Mouse (Mus musculus) spleen, adult 2 months (tissue): Measurements from ENCODE around the gene Tmem234.

Experiments used
- CTCF ChIP-seq: fragments of 200-500 bp; IDR thresholded peaks from 2 replicates; pipeline ENCODE4 v1.5.1; 2011; ENCODE audit warnings: mild to moderate bottlenecking, inconsistent platforms; ENCODE audit not compliant: insufficient read depth, insufficient read length, insufficient replicate concordance; ENCODE audit errors: extremely low read depth
- POLR2A ChIP-seq: fragments of 200-500 bp; IDR thresholded peaks from 2 replicates; pipeline ENCODE4 v1.6.1; 2011; ENCODE audit warnings: low read depth, low read length, inconsistent platforms

- no peak for TF ChIP-seq CTCF
- no peak for TF ChIP-seq POLR2A
Measured at GRCm38 (mm10) chr4:129618031-129618430, 17.6 kb downstream of the Tmem234 start.
